Mouse (Mus musculus): ENCODE measurements around the gene Mapk1. TPM values are rescaled to one million over a fixed set of nuclear protein-coding genes. Genes with fewer than 3 reads are reported as not detected.

Gene Mapk1
- total and polyA plus RNA-seq, 3 experiments = 62.7 to 206 (median 178) TPM

DNA sequence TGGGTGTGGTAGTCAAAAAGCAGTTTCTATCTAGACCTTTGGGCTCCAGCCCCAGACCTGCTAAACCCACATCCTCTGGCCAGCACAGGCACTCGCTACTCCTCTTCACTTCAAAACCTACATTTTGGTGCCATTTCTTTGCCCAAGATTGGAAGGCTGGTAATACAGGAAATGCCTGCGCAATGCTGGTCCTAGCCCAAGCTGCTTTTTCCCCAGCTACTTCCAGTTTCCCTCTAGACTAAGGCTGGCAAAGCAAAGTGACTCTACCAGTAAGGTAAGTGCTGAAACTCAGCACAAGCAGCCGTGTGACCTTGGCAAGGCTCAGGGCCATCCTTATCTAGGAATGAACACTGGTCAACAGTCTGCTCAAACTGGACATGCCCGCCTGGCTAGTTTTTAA is 102.5 kb downstream of the Mapk1 start:
- DNase-seq = peak; percentile 74

DNA sequence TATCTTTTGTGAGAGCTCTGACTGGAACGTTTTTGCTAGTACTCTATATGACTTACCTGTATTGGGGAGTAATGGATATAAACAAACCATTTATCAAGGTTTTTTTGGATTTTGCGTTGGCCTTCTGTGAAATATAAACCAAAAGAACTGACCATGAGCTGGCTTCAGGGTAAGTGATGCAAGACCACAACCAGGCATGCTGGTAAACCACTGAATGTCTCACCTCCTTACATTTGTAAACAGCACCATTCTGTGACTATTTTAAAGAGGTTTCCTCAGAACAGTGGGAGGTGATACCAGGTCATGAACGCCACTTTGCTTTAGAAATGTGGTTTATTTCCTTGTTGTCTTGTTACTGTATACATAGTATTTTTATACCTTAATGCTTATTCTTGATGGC is 103.1 kb downstream of the Mapk1 start:
- DNase-seq = no peak

DNA sequence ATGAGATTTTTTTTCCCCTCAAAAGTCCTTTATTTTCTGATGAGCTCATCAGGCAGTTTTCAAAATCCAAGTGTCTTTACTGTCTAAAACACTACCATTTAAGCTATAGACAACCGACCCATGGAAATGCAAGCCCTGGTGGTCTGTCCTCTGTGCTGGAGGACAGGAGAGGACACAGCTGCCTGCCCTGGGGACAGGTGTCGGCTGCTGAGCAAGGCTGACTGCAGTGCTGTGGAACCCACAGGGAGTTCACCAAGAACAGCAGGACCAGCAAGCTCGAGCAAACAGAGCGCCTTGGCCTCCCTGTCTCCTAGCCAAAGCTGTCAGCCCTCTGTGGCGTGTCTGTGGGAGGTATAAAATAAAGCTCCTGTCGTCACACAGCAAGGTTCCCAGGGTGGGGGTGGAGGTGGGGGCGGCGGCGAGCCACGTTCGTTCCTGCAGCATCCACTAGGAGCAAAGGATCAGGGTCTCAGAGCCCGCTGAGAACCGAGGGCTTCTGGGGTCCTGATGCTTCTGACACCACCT is 103.5 kb downstream of the Mapk1 start:
- DNase-seq = peak; percentile 17

DNA sequence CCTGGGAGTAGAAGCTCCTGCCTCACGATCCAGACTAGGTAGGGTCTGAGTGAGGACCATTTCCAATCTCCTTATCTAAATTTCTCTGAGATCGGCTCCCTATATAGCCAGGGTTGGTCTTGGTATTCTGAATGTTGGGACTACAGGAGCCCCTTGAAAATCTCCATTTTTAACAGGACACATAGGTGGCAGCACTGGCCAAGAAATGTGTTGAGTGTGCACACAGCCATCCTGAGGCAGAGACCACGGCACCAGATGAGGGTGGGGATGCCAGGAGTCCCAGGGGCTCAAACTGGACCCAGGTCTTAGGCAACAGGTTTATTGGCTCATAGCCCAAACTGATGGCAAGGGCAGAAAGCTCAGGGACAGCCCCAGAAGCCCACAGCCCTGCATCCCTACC is 105.2 kb downstream of the Mapk1 start:
- DNase-seq = no peak

DNA sequence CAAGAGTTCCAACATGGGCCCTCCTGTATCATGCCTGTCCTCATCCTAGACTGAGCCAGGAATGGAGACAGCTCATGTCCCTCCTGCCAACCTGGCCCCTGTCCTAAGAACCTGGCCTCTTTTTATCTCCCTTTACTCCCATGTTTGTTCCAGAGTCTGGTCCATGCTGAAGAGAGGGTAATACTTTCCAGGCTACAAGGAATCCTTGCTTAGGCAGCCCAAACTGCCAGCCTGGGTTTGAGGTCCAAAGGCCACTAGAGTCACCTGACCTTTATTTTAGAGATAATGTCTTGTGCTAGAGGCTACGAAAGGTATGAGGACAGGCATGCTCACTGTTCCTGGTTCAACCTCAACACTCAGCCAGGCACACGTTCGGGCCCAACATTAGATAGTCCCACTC is 113.8 kb downstream of the Mapk1 start:
- no peak for DNase-seq

Other genes starting within 250 kb of the Mapk1 start
- under 1 TPM; 0.31 to 0.35 TPM for gene Spag6l, start 153.9 kb upstream of the Mapk1 start, total RNA-seq (2021)
- gene Spag6l, start 153.9 kb upstream of the Mapk1 start, polyA plus RNA-seq (2012; rRNA removed) = not detected in 2 replicates
- gene Igll1, start 119.4 kb upstream of the Mapk1 start, total RNA-seq (2021) = not detected
- gene Igll1, start 119.4 kb upstream of the Mapk1 start, polyA plus RNA-seq (2012; rRNA removed) = not detected in 2 replicates
- 10 to 100 TPM; 47.4 to 51.5 TPM for gene Top3b, start 112.6 kb upstream of the Mapk1 start, total RNA-seq (2021)
- gene Top3b, start 112.6 kb upstream of the Mapk1 start, polyA plus RNA-seq (2012; rRNA removed) = 43.8 and 53.1 TPM in 2 replicates
- under 1 TPM; 0.97 to 0.98 TPM for gene Vpreb1, start 112.5 kb upstream of the Mapk1 start, total RNA-seq (2021)
- gene Vpreb1, start 112.5 kb upstream of the Mapk1 start, polyA plus RNA-seq (2012; rRNA removed) = 4.7 and 4.8 TPM in 2 replicates
- gene Ppm1f, start 86.9 kb upstream of the Mapk1 start, total RNA-seq (2021) = 10 to 100 TPM; 39.2 to 48.9 TPM
- gene Ppm1f, start 86.9 kb upstream of the Mapk1 start, polyA plus RNA-seq (2012; rRNA removed) = 15.4 and 18.9 TPM in 2 replicates
- gene Ypel1, start 86.3 kb downstream of the Mapk1 start, total RNA-seq (2021) = 1 to 10 TPM; 6.6 TPM
- gene Ypel1, start 86.3 kb downstream of the Mapk1 start, polyA plus RNA-seq (2012; rRNA removed) = 8.3 and 10.0 TPM in 2 replicates
- gene Ppil2, start 127.9 kb downstream of the Mapk1 start, total RNA-seq (2021) = 10 to 100 TPM; 80.3 to 98.6 TPM
- gene Ppil2, start 127.9 kb downstream of the Mapk1 start, polyA plus RNA-seq (2012; rRNA removed) = 75.6 and 87.1 TPM in 2 replicates
- 1 to 10 TPM; 1.2 to 1.9 TPM for gene 2610318N02Rik, start 141.8 kb downstream of the Mapk1 start, total RNA-seq (2021)
- 0.30 and 0.75 TPM in 2 replicates for gene 2610318N02Rik, start 141.8 kb downstream of the Mapk1 start, polyA plus RNA-seq (2012; rRNA removed)
- gene Sdf2l1, start 149.0 kb downstream of the Mapk1 start, total RNA-seq (2021) = 10 to 100 TPM; 33.2 to 42.4 TPM
- gene Sdf2l1, start 149.0 kb downstream of the Mapk1 start, polyA plus RNA-seq (2012; rRNA removed) = 45.0 and 64.6 TPM in 2 replicates
- gene Ydjc, start 161.2 kb downstream of the Mapk1 start, total RNA-seq (2021) = 1 to 10 TPM; 4.9 to 6.5 TPM
- gene Ydjc, start 161.2 kb downstream of the Mapk1 start, polyA plus RNA-seq (2012; rRNA removed) = 28.2 and 39.2 TPM in 2 replicates
- under 1 TPM; 0.24 to 0.29 TPM for gene Ccdc116, start 163.8 kb downstream of the Mapk1 start, total RNA-seq (2021)
- 0.44 and 0.60 TPM in 2 replicates for gene Ccdc116, start 163.8 kb downstream of the Mapk1 start, polyA plus RNA-seq (2012; rRNA removed)
- 100 to 1,000 TPM; 198 to 273 TPM for gene Ube2l3, start 219.3 kb downstream of the Mapk1 start, total RNA-seq (2021)
- 91.0 and 109 TPM in 2 replicates for gene Ube2l3, start 219.3 kb downstream of the Mapk1 start, polyA plus RNA-seq (2012; rRNA removed)
- under 1 TPM in 1 of 2 experiments, not detected in 1; 0.07 TPM for gene Rimbp3, start 225.2 kb downstream of the Mapk1 start, total RNA-seq (2021)
- gene Rimbp3, start 225.2 kb downstream of the Mapk1 start, polyA plus RNA-seq (2012; rRNA removed) = not detected in 2 replicates

Measured in adrenal gland, adult 2 months (tissue).